Mouse (Mus musculus) bone marrow, adult 2 months (tissue): ENCODE results near the gene Gm49378. TPM values are rescaled to one million over a fixed set of nuclear protein-coding genes. Genes with fewer than 3 reads are reported as not detected.

Experiments used
- H3K27ac ChIP-seq: fragments of 200-500 bp; 2 replicates; pipeline ENCODE4 v1.5.1; 2012; ENCODE audit warnings: low read depth, mild to moderate bottlenecking, control low read depth, inconsistent platforms, low read length; ENCODE audit not compliant: control insufficient read depth, poor library complexity, insufficient read depth
- H3K4me1 ChIP-seq: fragments of 200-500 bp; 2 replicates; pipeline ENCODE4 v1.6.1; 2011; ENCODE audit warnings: low read length; ENCODE audit not compliant: control insufficient read depth, insufficient read depth
- H3K4me3 ChIP-seq: fragments of 200-500 bp; replicated peaks from 2 replicates; pipeline ENCODE3; 2011; ENCODE audit warnings: mild to moderate bottlenecking, low read depth, low read length, control low read depth; ENCODE audit not compliant: control insufficient read depth
- CTCF ChIP-seq: fragments of 200-500 bp; IDR thresholded peaks from 2 replicates; pipeline ENCODE4 v1.5.1; 2011; ENCODE audit warnings: low read length, control low read depth; ENCODE audit not compliant: control insufficient read depth, insufficient read depth
- POLR2A ChIP-seq: fragments of 200-500 bp; IDR thresholded peaks from 2 replicates; pipeline ENCODE4 v1.6.1; 2011; ENCODE audit warnings: low read depth, mild to moderate bottlenecking, control low read depth, low read length, borderline replicate concordance; ENCODE audit not compliant: control insufficient read depth
- WGBS: fragments of 180-500 bp; shearing (Covaris S2); methylation state at CpG from one replicate; pipeline ENCODE4 v1.1.7; 2018; 5-methylcytosine and 5-hydroxymethylcytosine counted together
- polyA plus RNA-seq: library from polyadenylated mRNA; stranded (reverse); fragments of >200 nt; gene quantifications from 2 replicates; pipeline ENCODE4 v1.2.4, GENCODE M21; 2011; ENCODE audit warnings: low replicate concordance; ENCODE audit not compliant: missing spikeins, insufficient read depth, insufficient read length

Gene Gm49378
- polyA plus RNA-seq, 1 experiment: 5.8 TPM

DNA sequence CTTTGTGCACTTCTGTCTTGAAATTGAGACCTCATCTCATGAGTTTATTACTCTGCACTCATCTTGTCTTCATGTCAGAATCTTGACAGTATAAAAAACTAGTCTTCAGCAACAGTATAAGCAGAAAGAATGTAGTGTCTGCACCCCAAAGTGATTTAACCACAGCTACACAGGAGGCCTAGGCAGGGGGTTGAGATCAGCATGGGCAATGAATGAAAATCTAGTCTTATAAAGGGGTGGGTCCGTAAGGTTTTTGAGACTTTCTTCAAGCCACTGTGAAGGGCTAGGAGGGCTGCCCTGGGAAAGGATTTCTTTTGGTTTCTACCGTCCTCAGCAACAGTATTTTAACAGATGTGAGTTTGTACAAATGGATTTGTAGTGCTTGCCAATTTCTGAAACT, 22.9 kb upstream of the Gm49378 start:
- no peak for TF ChIP-seq CTCF
- no peak for TF ChIP-seq POLR2A
- H3K27ac ChIP-seq: 0 out of 2 replicates have a peak overlapping the region, but pooled peaks have one; percentile 69

DNA sequence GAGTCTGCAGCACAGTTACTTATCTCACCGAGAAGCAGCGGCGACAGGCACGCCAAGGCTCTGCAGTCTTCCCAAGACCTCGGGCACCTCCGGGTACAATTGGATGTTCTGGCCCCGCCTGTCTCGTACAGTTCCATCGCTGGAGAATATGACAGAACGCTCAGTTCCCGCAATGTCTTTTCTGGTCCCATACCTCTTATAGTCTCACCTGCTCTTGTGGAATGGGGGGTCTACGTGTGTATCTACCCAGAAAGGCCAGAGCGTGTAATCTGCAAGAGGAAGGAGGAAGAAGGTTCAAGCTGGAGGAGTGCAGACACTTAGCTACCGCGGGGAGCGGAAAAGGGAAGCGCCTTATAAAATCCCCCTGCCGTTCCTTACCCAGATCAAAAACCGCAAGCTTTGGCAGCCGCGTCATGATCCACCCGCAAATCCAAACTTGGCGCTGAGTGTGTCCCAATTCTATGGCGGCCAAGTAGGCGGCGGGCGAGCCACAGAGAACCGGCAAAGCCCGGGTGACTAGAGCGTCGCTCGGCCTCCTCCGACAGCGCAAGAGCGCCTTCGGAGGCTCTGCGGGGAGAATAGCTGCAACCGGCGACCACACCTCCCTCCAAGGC, 22.4 kb upstream of the Gm49378 start, which contains the start of gene Mdp1:
Gene Mdp1 (minus strand): TSS at position 549 of the 614 bp plus-strand sequence.
- Histone ChIP-seq H3K4me1 (no peaks in the 10 kb centered on the region), H3K27ac (peak within 1 kb of the TSS; percentile 69), H3K4me3 (peak within 1 kb of the TSS; percentile 76)
- TF ChIP-seq CTCF: peak; percentile 49; the same call in 1 of the 2 replicates
- peak; percentile 73; the same call in 1 of the 2 replicates for TF ChIP-seq POLR2A
- under 1% methylated on average over 39 of the region's 39 CpGs for WGBS

More for the DNA sequence above, 22.9 kb upstream of the Gm49378 start:
- 60% methylated on average over 2 of the region's 2 CpGs for WGBS
- peak overlapping the region; percentile 76 for H3K4me3 ChIP-seq
- H3K4me1 ChIP-seq: no peaks in the 10 kb centered on the region

DNA sequence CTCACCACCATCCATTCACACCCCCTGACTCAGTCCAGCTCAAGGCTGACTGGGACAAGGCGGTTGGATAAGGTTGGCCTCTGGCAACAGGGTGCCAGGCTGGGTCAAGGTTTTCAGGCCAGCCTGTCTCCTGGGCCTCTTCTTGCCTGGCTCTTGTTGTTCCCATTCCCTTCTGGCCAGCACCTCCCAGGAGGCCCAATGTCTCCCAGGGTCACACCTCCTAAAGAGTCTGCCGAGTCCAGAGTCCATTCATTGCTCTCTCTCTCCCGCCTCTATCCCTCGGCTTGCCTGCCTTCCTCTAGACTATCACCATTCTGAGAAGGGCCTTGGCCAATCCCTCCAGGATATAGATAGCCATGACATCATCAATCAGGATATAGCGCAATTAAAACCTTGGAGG, 20.3 kb upstream of the Gm49378 start:
- Histone ChIP-seq H3K4me3 (no peak overlapping the region), H3K4me1 (no peaks in the 10 kb centered on the region), H3K27ac (no peak overlapping the region)
- no peak for TF ChIP-seq CTCF
- TF ChIP-seq POLR2A: no peak
- WGBS: 92% methylated on average over 5 of the region's 5 CpGs

DNA sequence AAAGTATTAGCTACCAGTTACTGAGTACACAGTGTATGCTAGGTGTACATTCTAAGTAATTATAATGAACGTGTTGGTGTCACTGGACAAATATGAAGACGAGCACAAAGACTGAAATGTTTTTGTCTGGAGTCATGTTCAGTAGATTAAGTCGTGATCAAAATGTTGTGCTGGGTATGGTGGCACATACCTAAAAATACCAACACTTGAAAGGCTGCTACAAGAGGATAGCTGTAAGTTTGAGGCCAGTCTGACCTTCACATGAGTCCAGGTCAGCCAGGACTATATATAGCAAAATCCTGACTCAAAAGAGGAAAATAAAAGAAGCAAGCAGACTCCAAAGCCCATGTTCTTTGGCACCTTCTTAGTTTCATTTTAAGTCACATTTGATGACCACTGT, 19.2 kb upstream of the Gm49378 start:
- Histone ChIP-seq H3K4me3 (no peak overlapping the region), H3K27ac (no peak overlapping the region), H3K4me1 (no peaks in the 10 kb centered on the region)
- 75% methylated on average over 3 of the region's 3 CpGs for WGBS
- TF ChIP-seq CTCF (no peak), POLR2A (no peak)

DNA sequence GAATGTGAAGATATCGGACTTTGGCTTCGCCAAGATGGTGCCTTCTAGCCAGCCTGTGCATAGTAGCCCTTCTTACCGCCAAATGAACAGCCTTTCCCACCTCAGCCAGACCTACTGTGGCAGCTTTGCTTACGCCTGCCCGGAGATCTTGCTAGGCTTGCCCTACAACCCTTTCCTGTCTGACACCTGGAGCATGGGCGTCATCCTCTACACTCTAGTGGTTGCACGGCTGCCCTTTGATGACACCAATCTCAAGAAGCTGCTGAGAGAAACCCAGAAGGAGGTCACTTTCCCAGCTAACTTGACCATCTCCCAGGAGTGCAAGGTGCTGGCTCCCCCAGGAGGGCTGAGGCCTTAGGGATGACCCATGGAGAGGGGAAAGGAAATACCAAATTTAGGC, 13.8 kb upstream of the Gm49378 start:
- no peak overlapping the region for H3K27ac ChIP-seq
- no peak for TF ChIP-seq CTCF
- TF ChIP-seq POLR2A: no peak

DNA sequence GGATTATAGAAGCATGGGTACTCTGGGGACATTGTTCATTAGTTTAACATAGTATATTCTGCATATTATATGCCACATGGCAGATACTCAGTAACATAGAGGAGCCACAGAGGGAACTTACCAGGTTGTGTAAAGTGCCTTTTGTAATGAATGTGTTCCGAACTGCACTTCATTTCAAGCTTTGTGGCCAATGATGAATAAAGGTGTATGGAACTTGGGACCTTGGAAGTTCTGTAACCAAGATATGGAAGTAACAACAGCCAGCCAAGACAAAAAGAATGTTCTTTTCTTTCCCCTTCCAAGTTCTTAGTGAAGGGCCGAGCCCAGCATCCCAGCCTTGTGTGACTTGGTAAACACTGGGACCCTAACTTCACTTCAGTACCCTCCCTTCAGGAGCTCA, 12.2 kb upstream of the Gm49378 start, which contains the start of gene Tssk4:
Gene Tssk4 (plus strand): TSS at position 301 of the 400 bp plus-strand sequence.
- TF ChIP-seq CTCF: no peak
- TF ChIP-seq POLR2A: no peak
- no peaks in the 10 kb centered on the region for H3K4me1 ChIP-seq
- WGBS: 81% methylated on average over 2 of the region's 2 CpGs
- H3K4me3 ChIP-seq: no peak within 1 kb of the TSS
- no peak within 1 kb of the TSS for H3K27ac ChIP-seq

More for the DNA sequence above, 13.8 kb upstream of the Gm49378 start:
- no peaks in the 10 kb centered on the region for H3K4me1 ChIP-seq
- 81% methylated on average over 7 of the region's 7 CpGs for WGBS
- no peak overlapping the region for H3K4me3 ChIP-seq

DNA sequence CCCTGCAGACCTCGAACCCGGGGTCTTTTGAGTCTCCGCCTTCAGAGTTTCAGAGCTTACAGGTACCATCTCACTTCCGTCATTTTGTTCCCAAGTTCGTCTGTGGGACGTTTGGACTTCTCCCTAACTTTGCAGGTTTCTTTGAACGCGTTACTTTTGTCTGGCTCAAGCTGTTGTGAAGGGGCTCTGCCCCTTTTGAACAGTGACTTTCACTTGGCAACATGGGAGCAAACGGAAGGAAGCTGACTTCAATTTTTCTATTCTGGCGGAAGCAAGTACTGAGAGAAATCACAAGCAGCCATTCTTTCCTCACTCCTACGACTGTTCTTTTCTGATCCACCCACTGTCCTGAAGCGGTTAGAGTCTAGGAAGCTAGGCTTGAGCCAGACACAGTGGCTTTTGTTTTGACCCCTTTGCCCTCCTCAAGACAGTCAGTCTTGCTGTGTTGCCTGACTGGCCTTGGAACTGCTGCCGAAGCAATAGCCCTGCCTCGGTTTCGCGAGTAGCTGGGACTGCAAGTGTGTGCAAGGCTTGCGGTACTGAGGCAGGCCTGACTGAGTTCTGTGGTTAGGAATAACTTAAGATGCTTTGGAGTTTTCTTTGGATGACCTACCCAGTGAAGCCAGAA, 6.7 kb upstream of the Gm49378 start:
- TF ChIP-seq CTCF: no peak
- no peak for TF ChIP-seq POLR2A
- Histone ChIP-seq H3K4me3 (peak overlapping the region; percentile 64), H3K4me1 (peaks cover 4% of the 10 kb centered on the region), H3K27ac (0 out of 2 replicates have a peak overlapping the region, but pooled peaks have one; percentile 15)
- 3% methylated on average over 17 of the region's 17 CpGs for WGBS

DNA sequence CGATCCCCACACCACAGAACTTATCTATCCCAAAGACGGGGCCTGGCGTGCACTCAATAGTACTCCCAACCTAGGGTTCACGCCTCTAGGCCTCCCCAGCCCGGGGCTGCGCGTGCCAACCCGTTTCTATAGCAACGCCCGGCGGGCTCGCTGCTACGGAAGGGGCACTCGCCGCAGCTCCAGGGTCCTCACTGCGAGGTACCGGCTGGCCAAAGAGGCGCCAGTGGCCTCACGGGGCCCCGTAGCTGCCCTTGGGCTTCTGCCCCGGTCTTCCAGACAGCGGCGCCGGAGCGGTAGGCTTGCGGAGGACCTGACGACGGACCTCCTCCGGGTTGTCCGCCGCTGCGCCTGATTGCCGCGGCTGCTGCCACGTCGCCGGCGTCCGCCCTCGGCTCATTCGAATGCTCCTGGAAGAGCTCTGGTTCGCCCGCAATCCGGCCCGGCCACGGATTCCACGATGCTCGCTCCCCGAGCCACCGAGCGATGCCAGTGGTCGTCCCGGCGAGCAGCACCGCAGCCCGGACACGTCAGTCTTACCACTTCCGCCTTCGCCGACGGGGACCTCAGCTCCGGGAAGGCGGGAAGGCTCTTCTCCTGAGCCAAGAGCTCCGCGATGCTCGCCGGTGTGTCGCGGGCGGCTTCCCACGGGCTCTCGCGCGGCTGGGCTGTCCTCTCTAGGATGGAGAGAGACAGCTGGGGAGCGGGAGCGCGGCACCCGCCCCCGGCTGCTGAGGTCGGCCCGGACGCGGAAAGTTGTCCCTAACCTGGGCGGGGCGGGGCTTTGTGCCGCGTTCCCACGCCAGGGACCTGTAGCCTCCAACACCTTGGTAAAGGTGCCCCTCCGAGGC, 5.6 kb upstream of the Gm49378 start, which contains the start of gene Tm9sf1:
Gene Tm9sf1 (minus strand): TSS at position 747 of the 848 bp plus-strand sequence.
- Histone ChIP-seq H3K4me3 (peak within 1 kb of the TSS; percentile 97), H3K4me1 (peaks cover 4% of the 10 kb centered on the region), H3K27ac (peak within 1 kb of the TSS; percentile 89)
- under 1% methylated on average over 89 of the region's 89 CpGs for WGBS
- TF ChIP-seq CTCF (no peak; the same call in 1 of the 2 replicates), POLR2A (peak; percentile 66; the same call in 1 of the 2 replicates)
